Mouse (Mus musculus): ENCODE results near the gene Perp.

Gene Perp

GRCm38 (mm10) chr10:18844441-18845286 is at the start of gene Perp:
TSS of gene Perp (plus strand) at chr10:18845020.
- DNase-seq (ENCODE audit: low spot score), result peak; percentile 38

DNA sequence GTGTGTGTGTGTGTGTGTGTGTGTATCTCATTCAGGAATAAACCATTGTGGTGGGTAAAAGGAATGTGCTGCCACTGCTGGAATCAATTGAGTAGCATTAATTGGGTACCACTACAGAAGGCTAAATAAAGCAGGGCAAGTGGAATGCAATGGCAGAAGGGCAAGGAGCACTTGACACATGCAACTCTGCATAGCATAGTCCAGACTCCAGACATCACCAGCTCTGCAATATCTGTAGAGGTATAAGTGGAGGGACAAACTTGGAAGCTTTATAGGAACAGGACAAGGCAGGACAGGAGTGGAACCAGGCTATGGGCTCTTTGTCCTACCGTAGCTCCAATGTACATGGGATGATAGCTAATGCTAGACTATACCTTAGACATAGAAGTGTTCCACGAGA is 33.1 kb upstream of the Perp start:
- no peak for DNase-seq (ENCODE audit: low spot score)

DNA sequence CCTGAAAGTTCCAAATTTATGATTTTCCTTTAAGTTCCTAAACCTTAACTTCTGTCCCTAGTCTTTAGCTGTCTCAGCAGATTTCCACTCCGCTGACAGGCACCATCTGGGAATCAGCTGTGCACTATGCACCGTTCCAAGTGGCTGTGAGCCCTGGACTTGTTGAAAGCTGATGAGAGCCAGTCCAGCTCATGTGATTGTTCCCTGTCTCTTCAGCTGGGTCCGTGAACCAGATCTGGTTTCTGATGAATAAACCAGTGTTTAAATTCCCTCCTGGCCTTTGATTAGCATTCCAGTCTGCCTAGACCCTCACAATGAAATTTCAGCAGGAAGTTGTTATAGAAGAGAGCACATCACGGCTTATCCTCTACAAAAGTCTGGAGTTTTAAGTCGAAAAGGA is 28.3 kb upstream of the Perp start:
- no peak for DNase-seq (ENCODE audit: low spot score)

GRCm38 (mm10) chr10:18825143-18825542 is 19.7 kb upstream of the Perp start:
- no peak for DNase-seq (ENCODE audit: low spot score)

DNA sequence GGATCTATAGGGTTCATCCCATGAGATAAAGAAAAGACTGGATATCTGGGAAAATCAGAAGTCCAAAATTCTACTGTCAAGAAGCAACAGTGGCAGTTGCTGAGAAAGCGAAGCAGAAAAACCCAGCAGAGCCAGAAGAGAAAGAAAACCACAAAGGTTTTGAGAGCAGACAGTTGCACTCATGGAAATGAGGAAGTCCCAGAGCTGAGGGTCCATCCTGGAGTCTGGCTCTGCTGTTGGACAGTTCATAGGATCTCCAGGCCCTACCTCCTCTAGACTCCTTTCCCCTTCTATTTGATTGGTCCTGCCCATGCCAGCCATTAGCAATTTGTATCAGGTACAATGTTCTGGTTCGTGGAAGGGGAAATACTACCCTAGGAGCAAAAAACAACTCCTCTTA is 18.7 kb upstream of the Perp start:
- no peak for DNase-seq (ENCODE audit: low spot score)

GRCm38 (mm10) chr10:18827936-18828335 is 16.9 kb upstream of the Perp start:
- no peak for DNase-seq (ENCODE audit: low spot score)

DNA sequence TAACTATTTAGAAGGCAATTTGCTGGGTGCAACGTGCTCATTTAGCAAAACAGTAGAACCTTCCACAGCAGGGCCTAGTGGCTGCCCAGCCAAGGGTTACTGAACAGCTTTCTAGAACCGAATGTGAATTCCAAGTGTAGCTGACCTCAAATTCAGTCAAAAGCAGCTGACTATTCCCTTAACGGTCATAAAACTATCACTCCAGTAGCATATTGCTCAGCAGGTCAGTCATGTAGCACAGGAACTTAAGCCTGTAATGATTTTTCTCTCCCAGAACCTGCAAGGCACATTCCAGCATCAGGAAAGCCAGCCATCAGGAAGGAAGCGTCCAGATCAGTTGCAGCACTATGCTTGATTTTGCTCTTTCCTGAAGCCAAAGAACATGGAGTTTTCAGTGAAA is 14.5 kb upstream of the Perp start:
- no peak for DNase-seq (ENCODE audit: low spot score)

DNA sequence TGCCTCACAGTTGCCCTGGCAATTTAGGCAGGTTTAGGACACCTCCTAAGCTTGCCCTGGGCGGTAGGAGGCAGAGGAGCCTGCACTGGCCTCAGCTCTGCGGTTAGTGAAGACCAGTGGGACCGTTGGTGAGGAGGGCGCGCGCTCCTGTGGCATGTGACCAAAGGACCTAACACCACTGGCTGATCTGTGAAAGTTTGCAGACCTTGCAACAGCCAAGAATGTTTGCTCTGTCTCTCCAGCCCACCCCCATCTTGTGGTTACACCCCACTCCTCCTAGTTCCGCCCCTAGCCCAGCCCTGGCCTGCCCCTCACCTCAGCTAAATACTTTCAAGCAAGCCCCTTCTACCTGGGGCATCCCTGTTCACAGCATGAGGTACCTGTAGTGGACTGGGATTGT is 13.0 kb upstream of the Perp start:
- DNase-seq (ENCODE audit: low spot score), result no peak

DNA sequence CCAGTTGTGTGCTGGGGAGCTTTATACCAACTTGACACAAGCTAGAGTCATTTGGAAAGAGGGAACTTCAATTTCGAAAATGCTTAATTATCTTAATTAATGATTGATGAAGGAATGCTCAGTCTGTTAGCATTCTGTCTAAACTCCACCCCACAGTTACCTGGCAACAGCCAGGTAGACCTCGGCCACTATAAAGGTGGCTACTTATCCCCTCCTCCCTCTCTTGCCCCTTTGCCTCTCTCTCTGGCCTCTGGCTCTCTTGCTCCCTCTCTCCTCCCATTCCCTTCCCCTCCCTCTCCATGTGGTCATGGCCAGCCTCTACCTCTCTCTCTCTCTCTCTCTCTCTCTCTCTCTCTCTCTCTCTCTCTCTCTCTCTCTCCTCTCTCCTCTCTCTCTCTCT is 10.4 kb upstream of the Perp start:
- no peak for DNase-seq (ENCODE audit: low spot score)

GRCm38 (mm10) chr10:18835684-18836479 is 8.9 kb upstream of the Perp start:
- peak; percentile 21 for DNase-seq (ENCODE audit: low spot score)

DNA sequence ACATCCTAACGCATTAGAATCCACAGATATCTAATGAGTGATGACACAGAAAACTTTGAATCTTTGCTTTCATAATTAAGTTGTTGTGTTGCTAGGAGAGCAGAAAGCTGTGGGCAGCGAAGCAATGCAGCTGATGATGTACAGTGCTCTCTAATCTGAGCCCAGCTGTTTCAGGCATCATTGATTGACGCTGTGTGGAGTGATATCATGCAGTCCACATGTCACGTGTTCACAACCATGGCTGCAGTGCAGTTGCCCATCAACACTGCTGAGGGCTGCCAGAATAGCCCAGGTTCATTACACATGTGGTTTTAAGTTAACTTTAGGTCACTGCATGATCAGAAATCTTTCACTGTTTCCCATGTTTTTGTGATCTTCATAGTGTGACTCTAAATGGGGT is 5.3 kb upstream of the Perp start:
- no peak for DNase-seq (ENCODE audit: low spot score)

- no peak for DNase-seq (ENCODE audit: low spot score)
Observed at GRCm38 (mm10) chr10:18840736-18841135, 4.1 kb upstream of the Perp start.

- DNase-seq (ENCODE audit: low spot score), result no peak
Observed at GRCm38 (mm10) chr10:18845287-18845662, 455 bp downstream of the Perp start.

DNA sequence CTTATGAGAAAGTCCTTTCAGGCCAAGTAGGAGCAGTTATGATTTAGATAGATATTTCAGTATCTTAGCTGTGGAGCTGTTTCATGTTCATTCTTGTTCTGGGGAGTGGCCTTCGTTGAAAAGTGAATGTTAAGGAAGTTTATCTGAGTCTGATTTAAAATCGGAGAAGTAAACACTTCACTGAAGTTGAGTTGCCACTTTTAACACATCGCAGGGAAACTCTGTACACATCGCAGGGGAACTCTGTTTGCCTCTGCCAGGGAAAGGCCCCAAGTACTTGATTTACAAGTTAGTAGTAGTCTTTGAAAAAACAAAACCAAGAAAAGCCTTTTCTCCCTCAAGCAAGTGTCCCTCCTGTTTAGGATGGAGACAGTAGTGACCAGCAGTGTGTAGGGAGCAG is 891 bp downstream of the Perp start:
- no peak for DNase-seq (ENCODE audit: low spot score)

DNA sequence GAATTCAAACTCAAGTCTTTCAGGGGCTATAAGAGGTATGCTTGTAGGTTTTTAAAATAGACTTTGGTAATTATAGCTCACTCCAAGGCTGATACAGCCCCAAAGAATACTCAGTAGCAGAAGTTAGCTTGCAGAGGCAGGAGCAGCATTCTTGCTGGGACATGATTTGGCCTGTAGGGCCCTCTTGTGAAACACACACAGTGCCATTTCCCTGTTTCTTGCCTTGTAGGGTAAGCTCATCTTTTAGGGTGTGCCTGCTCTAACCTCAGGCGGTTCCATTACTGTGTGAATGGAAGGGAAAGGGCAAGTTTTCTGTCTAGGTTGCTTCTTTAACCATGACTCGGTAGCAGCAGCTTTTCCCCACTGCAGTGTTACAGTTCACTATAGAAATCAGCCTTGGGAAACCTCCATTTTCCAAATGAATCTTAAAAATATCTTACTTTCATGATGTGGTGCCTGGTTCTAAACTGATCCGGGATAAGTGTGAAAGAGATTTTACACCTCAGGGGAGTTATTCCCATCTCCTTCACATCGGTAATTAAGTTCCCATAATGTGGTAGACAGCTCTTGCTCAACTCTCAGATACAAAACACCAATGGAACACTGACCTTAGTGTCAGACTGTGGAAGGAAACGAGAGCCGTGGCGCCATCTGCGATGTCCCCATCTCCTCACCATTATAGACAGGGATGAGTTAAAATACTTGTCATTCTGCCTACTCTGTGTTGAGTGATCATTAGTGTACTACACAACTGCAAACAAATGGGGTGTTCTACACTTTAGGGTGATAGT is 1.8 kb downstream of the Perp start:
- no peak for DNase-seq (ENCODE audit: low spot score)

DNA sequence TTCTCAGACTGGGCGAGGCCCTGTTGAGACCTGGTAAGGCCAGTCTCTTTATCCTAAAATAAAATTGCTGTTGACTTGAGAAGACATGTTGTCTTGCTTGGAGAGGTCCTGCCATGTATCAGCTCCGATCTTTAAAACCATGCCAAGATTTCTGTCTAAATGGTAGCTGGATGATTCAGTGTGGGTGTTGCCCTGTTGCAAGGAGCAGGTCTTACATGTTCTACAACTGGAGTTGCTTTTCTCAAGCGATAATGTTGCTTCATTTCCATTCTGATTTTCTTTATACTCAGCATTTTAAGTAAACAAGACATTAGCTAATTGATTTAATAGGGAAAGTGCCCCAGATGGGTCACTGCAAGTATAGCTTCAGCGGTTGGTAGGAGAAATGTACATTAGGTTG is 5.4 kb downstream of the Perp start:
- no peak for DNase-seq (ENCODE audit: low spot score)

DNA sequence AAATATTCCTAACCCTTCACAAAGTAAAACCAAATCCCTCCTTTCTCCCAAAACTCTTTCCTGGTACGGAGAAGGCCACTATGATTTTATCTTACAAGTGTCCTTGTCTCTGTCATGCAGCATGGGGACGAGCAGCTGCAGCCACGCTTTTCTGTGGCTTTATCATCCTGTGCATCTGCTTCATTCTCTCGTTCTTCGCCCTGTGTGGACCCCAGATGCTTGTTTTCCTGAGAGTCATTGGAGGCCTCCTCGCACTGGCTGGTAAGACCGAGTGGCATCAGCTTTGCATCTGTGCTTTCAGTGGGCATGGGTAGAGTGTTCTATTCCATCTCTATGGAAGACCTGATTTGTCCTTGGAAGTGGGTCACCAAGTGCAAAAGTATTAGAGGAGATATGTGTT is 8.6 kb downstream of the Perp start:
- DNase-seq (ENCODE audit: low spot score), result no peak

- no peak for DNase-seq (ENCODE audit: low spot score)
Observed at GRCm38 (mm10) chr10:18857244-18857643, 12.4 kb downstream of the Perp start.

DNA sequence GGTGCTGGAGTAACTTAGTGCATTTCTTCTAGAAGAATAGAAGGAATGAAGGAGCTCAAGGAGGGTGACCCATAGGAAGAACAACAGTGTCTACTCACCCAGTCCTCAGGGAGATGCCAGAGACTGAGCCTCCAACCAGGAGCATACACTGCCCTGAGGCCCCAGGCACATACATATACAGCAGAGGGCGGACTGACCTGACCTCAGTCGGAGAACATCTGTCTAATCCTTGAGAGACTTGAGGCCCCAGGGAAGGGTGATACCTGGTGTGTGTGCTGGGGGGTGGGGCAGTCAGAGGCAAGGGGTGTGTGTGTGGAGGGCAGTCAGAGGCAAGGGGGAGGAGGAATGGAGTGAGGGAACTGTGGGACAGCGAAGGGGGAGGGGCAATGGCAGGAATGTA is 14.8 kb downstream of the Perp start:
- DNase-seq (ENCODE audit: low spot score), result no peak

GRCm38 (mm10) chr10:18860119-18860824 is 15.5 kb downstream of the Perp start:
- no peak for DNase-seq (ENCODE audit: low spot score)

DNA sequence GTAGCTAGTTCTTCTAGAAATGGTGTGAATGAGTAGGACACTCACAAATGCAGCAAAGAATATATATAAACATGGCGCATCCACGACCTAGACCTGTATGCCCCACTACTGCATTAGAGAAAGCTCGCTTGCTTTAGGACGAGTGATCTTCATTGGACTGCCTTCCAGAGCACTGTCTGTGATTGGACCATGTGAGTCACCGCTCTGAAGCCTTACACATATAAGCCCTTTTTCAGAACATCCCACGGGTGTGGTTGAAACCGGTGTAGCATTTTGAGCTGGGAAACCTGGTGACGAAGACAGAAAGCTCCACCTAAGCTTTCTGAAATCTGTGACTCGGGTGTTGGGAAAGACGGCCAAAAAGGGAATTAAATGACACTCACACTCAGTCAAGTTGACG is 16.0 kb downstream of the Perp start:
- DNase-seq (ENCODE audit: low spot score), result no peak

DNA sequence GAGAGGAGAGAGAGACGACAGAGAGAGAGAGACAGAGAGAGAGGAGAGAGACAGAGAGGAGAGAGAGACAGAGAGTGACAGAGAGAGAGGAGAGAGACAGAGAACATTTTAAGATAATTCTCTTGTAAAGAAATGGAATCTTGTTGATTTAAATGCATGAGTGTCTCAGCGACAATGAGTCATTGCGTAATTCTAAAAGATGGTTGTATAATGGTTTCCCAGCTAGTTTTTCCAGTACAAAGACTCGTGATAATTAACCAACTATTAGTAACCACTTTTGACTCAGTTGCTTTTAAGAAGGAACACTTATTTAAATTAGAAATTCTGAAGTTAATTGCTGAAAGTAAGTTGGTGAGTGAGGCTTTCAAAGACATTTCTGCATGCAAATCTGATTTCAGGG is 16.6 kb downstream of the Perp start:
- no peak for DNase-seq (ENCODE audit: low spot score)
